ENCODE assay signal across 11 mouse cellular contexts in the genomic region with DNA sequence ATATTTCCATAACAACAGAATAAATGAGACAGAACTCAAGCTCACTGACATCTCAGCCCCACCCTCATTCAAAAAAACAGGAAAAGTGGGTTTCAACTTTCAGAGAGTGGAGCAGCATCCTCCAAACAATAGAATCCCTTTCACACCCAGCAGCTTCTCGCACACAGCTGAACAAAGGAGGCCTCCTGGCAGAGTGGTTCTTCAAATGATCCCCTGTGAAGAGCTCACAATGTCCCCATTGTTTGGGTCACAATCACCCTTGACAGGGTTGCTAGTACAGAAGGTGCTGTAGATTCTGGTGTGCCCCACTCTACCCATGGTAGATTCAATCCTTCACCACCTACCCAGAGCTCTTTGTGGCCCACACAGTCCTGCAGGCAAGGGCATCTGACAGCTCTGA. TPM values are rescaled to one million over a fixed set of nuclear protein-coding genes. Genes with fewer than 3 reads are reported as not detected.
A peak's percentile ranks its signal among the peaks of the same experiment; 100 is the strongest.
DNase-seq lines count a peak whose midpoint lies in the region; ATAC-seq lines count a peak whose summit lies in the region.
"Had no signal": no experiment of that assay in that cellular context is flagged by ENCODE, and none has a peak within 500 bp of the region (broad histone marks: within the 10 kb centered on the region; RNA-seq: fewer than 3 reads in every experiment).

No protein-coding gene starts in this region.

- H3K4me2 ChIP-seq in hindbrain, embryonic 12.5 days (replicated peaks), result no peak overlapping the region

- H3K9me3 ChIP-seq in hindbrain, embryonic 12.5 days (replicated peaks), result no peaks in the 10 kb centered on the region

- peak; percentile 88 for ATAC-seq in frontal cortex, adult (ENCODE audit: low TSS enrichment)
- peak; percentile 61 for ATAC-seq in hindbrain, embryonic 12.5 days (ENCODE audit: low FRiP score)

- no peaks in the 10 kb centered on the region for H3K36me3 ChIP-seq in hindbrain, embryonic 12.5 days

- H3K4me1 ChIP-seq in hindbrain, embryonic 12.5 days, result peaks cover 4% of the 10 kb centered on the region; the same call in 1 of the 2 replicates

- no peak for DNase-seq in frontal cortex, postnatal 25 days (ENCODE audit: low spot score in 2 of 2)
- peak; percentile 29 for DNase-seq in CD4-positive helper T cell, adult 2 months (ENCODE audit: low read depth, low spot score)
- DNase-seq in embryo, embryonic 10 days (ENCODE audit: low spot score), result peak; percentile 66
- no peak for DNase-seq in thymus, postnatal 36 days
- no peak for DNase-seq in kidney, postnatal 25 days
- DNase-seq in spleen, postnatal 10 days (ENCODE audit: low spot score in 2 of 2), result no peak
- DNase-seq: heart, postnatal 10 days; kidney, postnatal 36 days; liver had no signal

- H3K27ac ChIP-seq in hindbrain, embryonic 12.5 days, result no peak overlapping the region

- H3K4me3 ChIP-seq in hindbrain, embryonic 12.5 days, result no peak overlapping the region

- 9% methylated on average over 1 of the region's 1 CpGs for WGBS in hindbrain, embryonic 12.5 days

- no peak overlapping the region for H3K9ac ChIP-seq in hindbrain, embryonic 12.5 days

- H3K27me3 ChIP-seq in hindbrain, embryonic 12.5 days, result no peaks in the 10 kb centered on the region

RNA-seq across cellular contexts. Expression of a gene that starts 44.7 kb away (rescaled TPM):
- 0.86 and 1.1 TPM in 2 replicates for polyA plus RNA-seq in hindbrain, embryonic 12.5 days (2016; fragmentation: Nextera tagmentation; extraction: Ambion mirVana)

Comparison
In these comparisons a context has a peak if more than half of its experiments do, and no peak if none do; other contexts are left out.
1. DNase-seq: peak in CD4-positive helper T cell, adult 2 months (single experiment) and embryo, embryonic 10 days (single experiment); none in frontal cortex, postnatal 25 days (0 of 2), thymus, postnatal 36 days (0 of 2), kidney, postnatal 25 days (0 of 2) and spleen, postnatal 10 days (0 of 2).